Mouse (Mus musculus): ENCODE measurements around the gene Hoxa6. TPM values are rescaled to one million over a fixed set of nuclear protein-coding genes. Genes with fewer than 3 reads are reported as not detected.

Hoxa6 gene
- polyA plus RNA-seq, 1 experiment from 2014 or later, result not detected

- 25% methylated on average over 8 of the region's 8 CpGs for WGBS (ENCODE audit: insufficient replicate concordance)
- no peaks in the 10 kb centered on the region for H3K36me3 ChIP-seq (ENCODE audit: control insufficient read depth, insufficient read depth)
- no peak overlapping the region for H3K9ac ChIP-seq (ENCODE audit: low read depth, low read length)
- H3K9me3 ChIP-seq (replicated peaks; ENCODE audit: control insufficient read depth, low read length), result no peaks in the 10 kb centered on the region
- no peak overlapping the region for H3K4me2 ChIP-seq (ENCODE audit: low read depth, low read length)
- H3K4me3 ChIP-seq (ENCODE audit: low read depth, low read length), result no peak overlapping the region
- H3K27ac ChIP-seq (ENCODE audit: low read length), result no peak overlapping the region
- H3K4me1 ChIP-seq (ENCODE audit: control insufficient read depth, low read depth, low read length), result no peaks in the 10 kb centered on the region
- no peak for ATAC-seq (ENCODE audit: low read depth)
- H3K27me3 ChIP-seq (ENCODE audit: control insufficient read depth, insufficient read depth, low read depth, low read length), result peaks cover 96% of the 10 kb centered on the region
Observed at GRCm38 (mm10) chr6:52161336-52162092, 47.0 kb downstream of the Hoxa6 start.

GRCm38 (mm10) chr6:52160511-52161335 is 47.8 kb downstream of the Hoxa6 start:
- H3K4me1 ChIP-seq (ENCODE audit: control insufficient read depth, low read depth, low read length), result no peaks in the 10 kb centered on the region
- H3K4me2 ChIP-seq (ENCODE audit: low read depth, low read length), result no peak overlapping the region
- no peak overlapping the region for H3K9ac ChIP-seq (ENCODE audit: low read depth, low read length)

DNA sequence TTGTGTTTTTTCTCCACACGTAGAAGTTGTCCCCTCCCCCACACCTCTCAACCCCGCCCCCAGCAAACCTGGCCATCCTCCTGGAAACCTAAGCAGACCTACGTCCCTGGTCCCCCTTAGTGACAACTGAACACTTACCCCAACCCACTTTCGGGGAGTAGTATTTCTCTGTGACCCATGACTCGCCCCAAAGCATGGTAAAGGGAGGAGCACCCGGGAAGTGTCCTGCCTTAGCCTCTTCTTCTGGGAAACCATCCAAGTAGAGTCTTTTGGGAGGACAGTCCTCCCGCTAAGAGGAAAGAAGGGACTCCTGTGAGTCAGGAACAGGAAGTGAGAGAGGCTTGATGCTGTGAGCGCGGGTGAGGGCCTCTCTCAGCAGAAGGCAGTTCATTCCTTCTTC is 48.5 kb downstream of the Hoxa6 start:
- no peak overlapping the region for H3K27ac ChIP-seq (ENCODE audit: low read length)
- H3K4me1 ChIP-seq (ENCODE audit: control insufficient read depth, low read depth, low read length), result no peaks in the 10 kb centered on the region
- WGBS (ENCODE audit: insufficient replicate concordance), result 11% methylated on average over 9 of the region's 9 CpGs
- no peak overlapping the region for H3K4me2 ChIP-seq (ENCODE audit: low read depth, low read length)
- peaks cover 94% of the 10 kb centered on the region for H3K27me3 ChIP-seq (ENCODE audit: control insufficient read depth, insufficient read depth, low read depth, low read length)
- no peaks in the 10 kb centered on the region for H3K36me3 ChIP-seq (ENCODE audit: control insufficient read depth, insufficient read depth)
- ATAC-seq (ENCODE audit: low read depth), result no peak
- no peak overlapping the region for H3K4me3 ChIP-seq (ENCODE audit: low read depth, low read length)
- H3K9ac ChIP-seq (ENCODE audit: low read depth, low read length), result no peak overlapping the region
- H3K9me3 ChIP-seq (replicated peaks; ENCODE audit: control insufficient read depth, low read length), result no peaks in the 10 kb centered on the region

More at GRCm38 (mm10) chr6:52160511-52161335, 47.8 kb downstream of the Hoxa6 start:
- WGBS (ENCODE audit: insufficient replicate concordance), result 16% methylated on average over 30 of the region's 30 CpGs
- Histone ChIP-seq H3K9me3 (replicated peaks; ENCODE audit: control insufficient read depth, low read length) (no peaks in the 10 kb centered on the region), H3K36me3 (ENCODE audit: control insufficient read depth, insufficient read depth) (no peaks in the 10 kb centered on the region), H3K27ac (ENCODE audit: low read length) (no peak overlapping the region), H3K4me3 (ENCODE audit: low read depth, low read length) (no peak overlapping the region), H3K27me3 (ENCODE audit: control insufficient read depth, insufficient read depth, low read depth, low read length) (peaks cover 95% of the 10 kb centered on the region)
- ATAC-seq (ENCODE audit: low read depth), result no peak

DNA sequence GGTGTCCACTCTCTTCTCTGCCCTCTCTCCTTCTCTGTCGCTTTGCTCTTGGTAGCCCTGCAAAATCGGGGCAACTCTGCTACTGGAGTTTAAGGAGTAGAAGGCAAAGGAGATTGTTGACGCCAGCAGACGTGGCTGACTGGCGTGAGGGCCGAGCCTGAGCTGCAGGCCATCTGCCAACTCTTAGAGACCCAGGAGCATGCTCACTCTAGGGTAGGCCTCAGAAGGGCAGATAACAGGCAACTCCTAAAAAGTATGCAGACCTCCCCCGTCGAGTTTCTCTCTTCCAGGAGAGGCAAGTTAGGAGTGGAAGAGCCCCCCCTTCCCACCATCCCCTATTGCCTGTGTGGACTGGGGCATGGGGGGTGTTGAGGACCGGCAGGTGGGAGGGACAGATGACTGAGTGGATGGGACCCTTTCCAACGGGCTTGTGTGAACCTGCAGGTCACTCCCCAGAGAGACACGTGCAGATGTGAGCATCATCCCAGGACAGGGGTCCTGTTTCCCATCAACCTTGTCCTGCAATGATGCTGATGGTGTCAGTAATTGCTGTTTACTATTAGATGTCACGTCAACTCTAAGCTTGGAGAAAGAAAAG is 49.3 kb downstream of the Hoxa6 start:
- H3K27ac ChIP-seq (ENCODE audit: low read length), result 0 out of 2 replicates have a peak overlapping the region, but pooled peaks have one; percentile 17
- peak overlapping the region; percentile 72 for H3K4me2 ChIP-seq (ENCODE audit: low read depth, low read length)
- H3K9me3 ChIP-seq (replicated peaks; ENCODE audit: control insufficient read depth, low read length), result no peaks in the 10 kb centered on the region
- no peak overlapping the region for H3K9ac ChIP-seq (ENCODE audit: low read depth, low read length)
- peaks cover 93% of the 10 kb centered on the region for H3K27me3 ChIP-seq (ENCODE audit: control insufficient read depth, insufficient read depth, low read depth, low read length)
- H3K4me1 ChIP-seq (ENCODE audit: control insufficient read depth, low read depth, low read length), result no peaks in the 10 kb centered on the region
- WGBS (ENCODE audit: insufficient replicate concordance), result 19% methylated on average over 12 of the region's 12 CpGs
- peak overlapping the region; percentile 60 for H3K4me3 ChIP-seq (ENCODE audit: low read depth, low read length)
- no peaks in the 10 kb centered on the region for H3K36me3 ChIP-seq (ENCODE audit: control insufficient read depth, insufficient read depth)
- ATAC-seq (ENCODE audit: low read depth), result no peak

DNA sequence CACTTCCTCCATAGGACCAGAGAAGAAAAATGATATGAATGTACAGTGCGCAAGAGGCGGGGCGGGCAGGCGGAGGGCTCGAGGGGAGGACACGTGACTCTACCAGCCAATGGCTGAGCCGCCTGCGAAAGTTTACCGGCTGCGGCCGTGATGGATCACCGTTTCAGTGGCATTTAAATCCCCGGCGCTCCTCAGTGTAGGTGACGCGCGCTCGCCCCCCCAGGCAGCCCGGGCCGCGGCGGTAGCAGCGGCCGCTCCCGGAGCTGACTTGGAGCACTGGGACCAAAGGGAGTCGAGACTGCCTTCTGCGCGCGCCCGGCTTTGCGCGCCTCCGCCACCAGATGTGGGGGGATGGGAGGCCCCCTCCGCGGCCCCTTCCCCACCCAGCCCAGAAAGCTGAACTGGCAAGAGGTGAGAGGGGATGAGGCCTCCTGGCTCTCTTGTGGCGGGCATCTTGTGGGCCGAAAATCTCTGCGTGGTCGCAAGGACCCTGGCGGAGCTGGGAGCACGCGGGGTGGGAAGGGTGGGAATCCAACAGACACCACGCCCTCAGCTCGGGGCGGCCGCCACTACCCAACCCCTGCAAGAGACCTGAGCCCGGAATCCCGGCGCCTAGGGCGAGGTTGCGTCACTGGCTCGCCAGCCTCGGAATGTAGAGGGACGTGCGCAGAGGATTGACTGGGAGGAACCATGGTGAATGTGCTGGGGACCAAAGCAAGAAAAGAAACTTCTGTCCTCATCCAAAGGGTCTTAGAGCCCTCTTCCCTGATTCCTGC is 50.1 kb downstream of the Hoxa6 start, which contains the start of gene Hoxa1:
TSS of gene Hoxa1 (minus strand) at position 42 of the 776 bp plus-strand sequence.
- H3K9ac ChIP-seq (ENCODE audit: low read depth, low read length), result peak within 1 kb of the TSS; percentile 44
- peak within 1 kb of the TSS; percentile 60 for H3K4me3 ChIP-seq (ENCODE audit: low read depth, low read length)
- H3K9me3 ChIP-seq (replicated peaks; ENCODE audit: control insufficient read depth, low read length), result no peaks in the 10 kb centered on the region
- peak within 1 kb of the TSS; percentile 30; the same call in 1 of the 2 replicates for H3K27ac ChIP-seq (ENCODE audit: low read length)
- peak within 1 kb of the TSS; percentile 72 for H3K4me2 ChIP-seq (ENCODE audit: low read depth, low read length)
- WGBS (ENCODE audit: insufficient replicate concordance), result under 1% methylated on average over 55 of the region's 55 CpGs
- no peaks in the 10 kb centered on the region for H3K4me1 ChIP-seq (ENCODE audit: control insufficient read depth, low read depth, low read length)
- H3K36me3 ChIP-seq (ENCODE audit: control insufficient read depth, insufficient read depth), result no peaks in the 10 kb centered on the region
- ATAC-seq (ENCODE audit: low read depth), result peak; percentile 65
- peaks cover 90% of the 10 kb centered on the region for H3K27me3 ChIP-seq (ENCODE audit: control insufficient read depth, insufficient read depth, low read depth, low read length)

- H3K27me3 ChIP-seq (ENCODE audit: control insufficient read depth, insufficient read depth, low read depth, low read length), result peaks cover 90% of the 10 kb centered on the region
- H3K4me3 ChIP-seq (ENCODE audit: low read depth, low read length), result peak overlapping the region; percentile 60
- WGBS (ENCODE audit: insufficient replicate concordance), result 1% methylated on average over 32 of the region's 32 CpGs
- no peaks in the 10 kb centered on the region for H3K4me1 ChIP-seq (ENCODE audit: control insufficient read depth, low read depth, low read length)
- ATAC-seq (ENCODE audit: low read depth), result no peak
- no peak overlapping the region for H3K9ac ChIP-seq (ENCODE audit: low read depth, low read length)
- peak overlapping the region; percentile 72 for H3K4me2 ChIP-seq (ENCODE audit: low read depth, low read length)
- no peaks in the 10 kb centered on the region for H3K9me3 ChIP-seq (replicated peaks; ENCODE audit: control insufficient read depth, low read length)
- H3K27ac ChIP-seq (ENCODE audit: low read length), result no peak overlapping the region
- no peaks in the 10 kb centered on the region for H3K36me3 ChIP-seq (ENCODE audit: control insufficient read depth, insufficient read depth)
Observed at GRCm38 (mm10) chr6:52157466-52158275, 50.9 kb downstream of the Hoxa6 start.

DNA sequence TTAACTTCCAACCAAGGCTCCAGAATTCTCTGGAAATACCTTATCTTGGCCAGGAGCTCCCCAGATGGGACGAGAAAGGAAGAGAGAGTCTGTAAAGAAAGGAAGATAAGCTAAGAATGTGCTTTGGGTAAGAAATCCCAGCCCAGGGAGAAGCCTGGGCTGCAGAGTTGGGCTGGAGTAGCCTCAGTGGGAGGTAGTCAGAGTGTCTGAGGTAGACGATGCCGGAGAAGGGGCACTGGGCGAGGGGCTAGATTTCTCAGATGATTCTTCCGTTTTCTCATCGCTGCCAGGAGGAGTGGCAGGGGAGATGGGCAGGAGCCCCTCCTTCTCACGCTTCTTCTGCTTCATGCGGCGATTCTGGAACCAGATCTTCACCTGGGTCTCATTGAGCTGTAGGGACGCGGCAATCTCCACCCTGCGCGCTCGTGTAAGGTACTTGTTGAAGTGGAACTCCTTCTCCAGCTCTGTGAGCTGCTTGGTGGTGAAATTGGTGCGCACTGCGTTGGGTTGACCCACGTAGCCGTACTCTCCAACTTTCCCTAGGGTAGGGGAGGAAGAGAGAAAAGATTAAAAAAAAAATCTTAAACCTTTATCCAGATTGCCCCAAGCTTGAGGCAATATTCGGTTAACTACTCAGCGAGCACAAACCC is 51.8 kb downstream of the Hoxa6 start:
- Histone ChIP-seq H3K27me3 (ENCODE audit: control insufficient read depth, insufficient read depth, low read depth, low read length) (peaks cover 90% of the 10 kb centered on the region), H3K4me3 (ENCODE audit: low read depth, low read length) (no peak overlapping the region), H3K4me2 (ENCODE audit: low read depth, low read length) (no peak overlapping the region), H3K36me3 (ENCODE audit: control insufficient read depth, insufficient read depth) (no peaks in the 10 kb centered on the region), H3K27ac (ENCODE audit: low read length) (no peak overlapping the region), H3K9me3 (replicated peaks; ENCODE audit: control insufficient read depth, low read length) (no peaks in the 10 kb centered on the region), H3K4me1 (ENCODE audit: control insufficient read depth, low read depth, low read length) (no peaks in the 10 kb centered on the region), H3K9ac (ENCODE audit: low read depth, low read length) (no peak overlapping the region)
- ATAC-seq (ENCODE audit: low read depth), result no peak
- WGBS (ENCODE audit: insufficient replicate concordance), result 4% methylated on average over 20 of the region's 20 CpGs

Data from liver, embryonic 16.5 days (tissue).